Mouse (Mus musculus) left cerebral cortex, adult 18-20 months (tissue): ENCODE results near the gene Fgf9. TPM values are rescaled to one million over a fixed set of nuclear protein-coding genes. Genes with fewer than 3 reads are reported as not detected.

Experiments
- total RNA-seq, 2 experiments: library from RNA; stranded (reverse); gene quantifications; 2 replicates each; pipeline ENCODE4 v1.2.3; 2021

The Fgf9 gene
- total RNA-seq, 2 experiments from 2014 or later: 22.5 to 25.3 TPM

Other genes starting within 250 kb of the Fgf9 start
- gene Ska3, start 244.4 kb upstream of the Fgf9 start, total RNA-seq: under 1 TPM; 0.37 to 0.42 TPM
- gene Mrpl57, start 244.3 kb upstream of the Fgf9 start, total RNA-seq: 10 to 100 TPM; 50.5 to 61.8 TPM
- gene Zdhhc20, start 180.3 kb upstream of the Fgf9 start, total RNA-seq: 10 to 100 TPM; 34.7 to 38.0 TPM
- 10 to 100 TPM; 23.4 to 25.4 TPM for gene Micu2, start 71.3 kb upstream of the Fgf9 start, total RNA-seq